Mouse (Mus musculus) R1 (cell line): ENCODE results near the gene Bcl2l1.
A peak's percentile ranks its signal among the peaks of the same experiment; 100 is the strongest.

Experiments
- DNase-seq: peaks from one replicate; pipeline ENCODE4 v3.0.0-alpha.2; 2018; ENCODE audit warnings: low read depth, low spot score

The Bcl2l1 gene

GRCm38 (mm10) chr2:152831019-152831878 lies at the start of gene Bcl2l1:
TSS of gene Bcl2l1 (minus strand) at chr2:152831728.
- peak; percentile 98 for DNase-seq

- no peak for DNase-seq
These were observed 49.4 kb upstream of the Bcl2l1 start for GRCm38 (mm10) chr2:152880898-152881297.

- DNase-seq: no peak
These were observed 46.7 kb upstream of the Bcl2l1 start for GRCm38 (mm10) chr2:152878239-152878638.

GRCm38 (mm10) chr2:152863346-152863745 lies 31.8 kb upstream of the Bcl2l1 start:
- DNase-seq: no peak

- peak; percentile 24 for DNase-seq
These were observed 31.1 kb upstream of the Bcl2l1 start for GRCm38 (mm10) chr2:152862638-152863037.

GRCm38 (mm10) chr2:152861891-152862290 lies 30.4 kb upstream of the Bcl2l1 start:
- no peak for DNase-seq

GRCm38 (mm10) chr2:152859501-152859900 lies 28.0 kb upstream of the Bcl2l1 start:
- no peak for DNase-seq

DNA sequence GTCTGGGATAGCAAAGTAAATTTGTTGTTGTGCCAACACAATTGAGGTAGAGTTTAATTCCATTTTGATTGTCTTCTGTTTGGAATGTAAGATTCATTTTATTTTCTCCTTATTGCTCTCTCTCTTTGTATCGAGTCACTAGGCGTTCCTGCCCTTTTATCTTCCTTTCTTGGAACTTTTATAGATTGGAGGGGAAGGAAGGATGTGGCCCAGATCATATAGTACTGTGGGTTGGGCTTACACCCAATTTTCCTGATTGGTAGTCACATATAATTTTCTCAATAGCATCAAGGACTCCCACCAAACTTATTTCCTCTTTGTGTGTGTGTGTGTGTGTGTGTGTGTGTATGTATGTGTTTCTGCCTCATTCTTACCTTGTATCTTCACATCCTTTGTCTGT lies 16.9 kb upstream of the Bcl2l1 start:
- no peak for DNase-seq

GRCm38 (mm10) chr2:152847815-152848302 lies 16.3 kb upstream of the Bcl2l1 start, which contains the start of gene Tpx2:
TSS of gene Tpx2 (plus strand) at chr2:152847964.
- peak; percentile 100 for DNase-seq

GRCm38 (mm10) chr2:152847057-152847814 lies 15.7 kb upstream of the Bcl2l1 start:
- no peak for DNase-seq

- peak; percentile 88 for DNase-seq
These were observed 11.2 kb upstream of the Bcl2l1 start for GRCm38 (mm10) chr2:152842741-152843140.

DNA sequence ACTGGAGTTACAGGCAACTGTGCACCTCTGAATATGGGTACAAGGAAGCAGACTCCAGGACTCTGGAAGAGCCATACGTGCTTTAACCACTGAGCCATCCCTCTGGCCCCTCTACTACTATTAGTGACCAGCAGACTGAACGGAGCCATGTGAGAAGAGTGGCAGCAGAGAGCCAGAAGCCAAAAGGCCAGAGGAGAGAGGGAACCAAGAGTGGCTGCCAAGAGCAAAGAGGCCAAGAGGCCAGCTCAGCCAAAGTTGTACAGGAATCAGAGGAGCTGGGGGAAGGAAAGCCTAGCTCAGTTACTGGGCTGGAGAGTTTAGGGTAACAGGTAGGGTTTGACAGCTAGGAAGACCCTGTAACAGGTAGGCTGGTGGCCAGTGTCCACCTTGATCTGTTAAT lies 7.7 kb upstream of the Bcl2l1 start:
- DNase-seq: no peak

- peak; percentile 97 for DNase-seq
These were observed 1.3 kb downstream of the Bcl2l1 start for GRCm38 (mm10) chr2:152830021-152830921.

DNA sequence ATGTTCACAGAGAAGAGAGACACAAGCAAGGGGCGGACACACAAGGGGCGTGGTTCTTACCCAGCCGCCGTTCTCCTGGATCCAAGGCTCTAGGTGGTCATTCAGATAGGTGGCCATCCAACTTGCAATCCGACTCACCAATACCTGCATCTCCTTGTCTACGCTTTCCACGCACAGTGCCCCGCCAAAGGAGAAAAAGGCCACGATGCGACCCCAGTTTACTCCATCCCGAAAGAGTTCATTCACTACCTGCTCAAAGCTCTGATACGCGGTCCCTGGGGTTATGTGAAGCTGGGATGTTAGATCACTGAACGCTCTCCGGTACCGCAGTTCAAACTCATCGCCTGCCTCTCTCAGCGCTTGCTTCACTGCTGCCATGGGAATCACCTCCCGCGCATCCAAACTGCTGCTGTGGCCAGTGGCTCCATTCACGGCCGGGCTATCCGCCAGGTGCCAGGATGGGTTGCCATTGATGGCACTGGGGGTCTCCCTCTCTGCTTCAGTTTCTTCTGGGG lies 2.1 kb downstream of the Bcl2l1 start:
- DNase-seq: peak; percentile 18

DNA sequence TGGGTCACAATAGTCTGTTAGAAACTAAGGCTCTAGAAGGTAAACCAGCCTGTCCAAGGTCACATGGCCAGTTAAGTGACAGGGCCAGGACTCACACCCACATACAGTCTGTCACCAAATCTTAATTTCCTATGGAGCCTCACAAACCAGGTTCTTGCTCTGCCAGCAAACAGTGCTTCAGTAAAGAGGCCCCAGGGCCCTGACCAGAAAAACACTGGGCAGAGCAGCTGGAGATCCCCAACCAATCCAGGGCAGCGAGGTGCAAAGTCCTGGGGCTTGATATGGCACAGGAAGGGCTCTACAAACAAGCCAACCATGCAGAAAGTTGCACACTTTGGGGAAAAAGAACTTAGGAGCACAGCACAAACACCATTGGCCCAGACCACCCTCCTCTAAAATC lies 3.0 kb downstream of the Bcl2l1 start:
- DNase-seq: no peak

GRCm38 (mm10) chr2:152828011-152828370 lies 3.5 kb downstream of the Bcl2l1 start:
- peak; percentile 90 for DNase-seq

DNA sequence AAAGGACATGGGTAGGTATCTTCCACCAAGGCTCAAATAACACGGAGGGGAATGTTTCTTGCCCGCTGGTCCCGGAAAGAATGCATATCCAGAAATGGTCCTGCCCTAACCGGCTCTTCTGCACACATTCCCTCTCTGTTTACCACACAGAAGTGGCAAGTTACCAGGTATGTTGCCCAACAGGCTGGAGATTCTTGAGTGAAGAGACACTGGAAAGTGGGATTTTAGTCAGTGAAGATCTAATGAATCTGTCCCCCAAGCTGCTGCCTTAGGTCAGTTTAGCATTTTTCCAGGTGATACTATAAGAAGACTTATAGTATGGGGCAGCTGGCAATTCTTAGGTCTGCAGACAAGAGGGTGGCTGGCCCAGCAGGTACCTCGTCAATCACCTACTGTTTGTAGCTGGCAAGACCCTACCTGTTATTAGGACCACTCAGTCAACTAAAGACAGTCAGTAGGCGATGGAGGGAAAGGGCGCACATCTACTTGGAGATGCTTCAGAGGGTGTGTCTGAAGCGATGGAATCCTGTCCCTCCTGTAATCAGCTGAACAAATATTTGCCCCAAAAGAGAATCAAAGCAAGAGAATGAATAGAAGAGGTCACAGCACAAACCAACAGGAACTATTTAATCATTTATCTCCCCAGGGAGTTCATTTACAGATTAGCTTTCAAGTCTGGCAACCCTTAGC lies 4.1 kb downstream of the Bcl2l1 start:
- peak; percentile 87 for DNase-seq

- DNase-seq: no peak
These were observed 5.0 kb downstream of the Bcl2l1 start for GRCm38 (mm10) chr2:152826481-152826880.

DNA sequence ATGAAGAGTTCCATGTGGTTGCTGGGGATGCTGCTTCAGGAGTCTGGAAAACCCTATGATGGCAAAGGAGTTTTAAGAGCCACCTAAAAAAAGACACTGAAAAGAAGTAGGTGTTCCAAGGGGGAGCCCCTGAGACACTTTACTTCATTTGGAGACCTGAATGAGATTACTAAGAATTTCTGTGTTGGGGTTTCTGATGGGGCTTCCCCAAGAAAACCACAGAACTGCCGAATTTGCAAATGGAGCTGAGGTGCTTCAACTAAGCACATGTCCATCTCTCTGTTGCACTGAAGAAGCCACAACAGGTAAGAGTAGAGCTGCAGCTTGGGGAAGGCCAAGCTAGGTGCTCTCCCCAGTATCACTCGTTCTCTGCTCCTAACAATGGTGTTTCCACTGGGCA lies 5.8 kb downstream of the Bcl2l1 start:
- no peak for DNase-seq

DNA sequence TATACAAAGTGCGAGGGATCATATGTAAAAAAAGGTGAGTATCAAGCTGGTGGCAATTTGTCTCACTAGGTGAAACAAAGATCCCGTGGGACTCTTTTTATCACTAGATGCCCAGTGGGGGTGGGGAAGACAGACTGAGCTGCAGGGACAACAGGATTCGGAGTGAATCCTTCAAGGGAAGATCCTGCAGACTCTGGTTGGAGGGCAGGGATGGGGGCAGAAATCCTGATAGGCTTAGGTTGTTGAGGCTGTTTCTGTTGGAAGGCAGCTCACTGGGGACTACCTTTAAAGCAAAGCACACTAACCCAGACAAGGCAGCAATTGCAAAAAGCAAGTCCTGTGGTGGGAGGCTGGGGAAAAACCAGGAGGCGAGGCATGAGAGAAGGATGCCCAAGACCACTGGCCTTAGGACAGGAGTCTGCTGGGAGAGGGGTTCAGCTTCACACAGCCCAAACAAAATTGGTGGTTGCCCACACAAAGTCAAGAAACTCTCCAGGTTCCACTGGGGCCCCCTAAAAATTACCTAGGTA lies 6.3 kb downstream of the Bcl2l1 start:
- DNase-seq: no peak
